Mouse (Mus musculus) adrenal gland, postnatal 4 days (tissue): ENCODE results near the gene Lgi1. TPM values are rescaled to one million over a fixed set of nuclear protein-coding genes. Genes with fewer than 3 reads are reported as not detected.

Experiments
- DNase-seq, 2 experiments: peaks; one replicate each; pipeline ENCODE4 v3.0.0; 2021 to 2022; ENCODE audit warnings: low spot score in 2 of 2, mixed read lengths in 2 of 2
- total RNA-seq, 2 experiments: library from RNA; stranded (reverse); gene quantifications; 2 replicates each; pipeline ENCODE4 v1.2.3; 2021

The Lgi1 gene
- total RNA-seq, 2 experiments from 2014 or later = 4.6 to 5.3 TPM

GRCm38 (mm10) chr19:38324147-38325028 is 60.1 kb downstream of the Lgi1 start:
- DNase-seq = no peak

- no peak for DNase-seq
Observed at GRCm38 (mm10) chr19:38325029-38325398, 60.7 kb downstream of the Lgi1 start.

GRCm38 (mm10) chr19:38325854-38326253 is 61.5 kb downstream of the Lgi1 start:
- no peak for DNase-seq

- DNase-seq = no peak
Observed at GRCm38 (mm10) chr19:38327002-38327401, 62.7 kb downstream of the Lgi1 start.

GRCm38 (mm10) chr19:38328010-38328409 is 63.7 kb downstream of the Lgi1 start:
- no peak for DNase-seq

GRCm38 (mm10) chr19:38329257-38329656 is 64.9 kb downstream of the Lgi1 start:
- no peak for DNase-seq

- no peak for DNase-seq
Observed at GRCm38 (mm10) chr19:38331072-38331471, 66.7 kb downstream of the Lgi1 start.

- DNase-seq = no peak
Observed at GRCm38 (mm10) chr19:38332245-38332644, 67.9 kb downstream of the Lgi1 start.

- DNase-seq = no peak
Observed at GRCm38 (mm10) chr19:38332820-38333219, 68.5 kb downstream of the Lgi1 start.

GRCm38 (mm10) chr19:38336553-38336952 is 72.2 kb downstream of the Lgi1 start:
- no peak for DNase-seq

GRCm38 (mm10) chr19:38337332-38337731 is 73.0 kb downstream of the Lgi1 start:
- DNase-seq = no peak

GRCm38 (mm10) chr19:38339734-38340133 is 75.4 kb downstream of the Lgi1 start:
- DNase-seq = no peak

GRCm38 (mm10) chr19:38343246-38343645 is 78.9 kb downstream of the Lgi1 start:
- DNase-seq = no peak

GRCm38 (mm10) chr19:38348271-38349012 is 84.1 kb downstream of the Lgi1 start:
- DNase-seq = no peak

- no peak for DNase-seq
Observed at GRCm38 (mm10) chr19:38349013-38349341, 84.6 kb downstream of the Lgi1 start.

GRCm38 (mm10) chr19:38351202-38351601 is 86.9 kb downstream of the Lgi1 start:
- no peak for DNase-seq

GRCm38 (mm10) chr19:38351728-38352127 is 87.4 kb downstream of the Lgi1 start:
- DNase-seq = no peak

- no peak for DNase-seq
Observed at GRCm38 (mm10) chr19:38352495-38353130, 88.3 kb downstream of the Lgi1 start.

- DNase-seq = no peak
Observed at GRCm38 (mm10) chr19:38354279-38354678, 89.9 kb downstream of the Lgi1 start.

- DNase-seq = no peak
Observed at GRCm38 (mm10) chr19:38354819-38355360, 90.6 kb downstream of the Lgi1 start.

- DNase-seq = no peak
Observed at GRCm38 (mm10) chr19:38356211-38356828, 92.0 kb downstream of the Lgi1 start.
